Mouse (Mus musculus) forebrain, embryonic 14.5 days (tissue): ENCODE measurements around the gene Tiam1. TPM values are rescaled to one million over a fixed set of nuclear protein-coding genes. Genes with fewer than 3 reads are reported as not detected.

Experiments
- ATAC-seq: fragments of 200-750 bp; cut with Nextera tagmentation; 2 replicates; pipeline ENCODE4 v1.8.0; 2017; ENCODE audit warnings: mild to moderate bottlenecking, moderate library complexity
- DNase-seq: peaks from one replicate; pipeline ENCODE4 v3.0.0-alpha.2; 2015; ENCODE audit warnings: low spot score
- H3K27ac ChIP-seq: fragments of 300-500 bp; sonication (generic); 2 replicates; pipeline ENCODE4 v1.5.1; 2014; ENCODE audit warnings: low read depth, mild to moderate bottlenecking, control low read depth, low read length, moderate library complexity
- H3K27me3 ChIP-seq: fragments of 300-500 bp; sonication (generic); replicated peaks from 2 replicates; pipeline ENCODE4 v1.6.1; 2014; ENCODE audit warnings: low read length, control low read depth, mixed read lengths; ENCODE audit not compliant: control insufficient read depth, insufficient read depth
- H3K36me3 ChIP-seq: fragments of 300-500 bp; sonication (generic); 2 replicates; pipeline ENCODE4 v1.6.1; 2014; ENCODE audit warnings: low read length, control low read depth; ENCODE audit not compliant: control insufficient read depth, insufficient read depth
- H3K4me1 ChIP-seq: fragments of 300-500 bp; sonication (generic); 2 replicates; pipeline ENCODE4 v1.6.1; 2014; ENCODE audit warnings: antibody characterized with exemption, low read length, control low read depth; ENCODE audit not compliant: control insufficient read depth, insufficient read depth
- H3K4me2 ChIP-seq: fragments of 300-500 bp; sonication (generic); 2 replicates; pipeline ENCODE4 v1.6.1; 2014; ENCODE audit warnings: mild to moderate bottlenecking, control low read depth, low read length
- H3K4me3 ChIP-seq: fragments of 300-500 bp; sonication (generic); 2 replicates; pipeline ENCODE4 v1.5.1; 2014; ENCODE audit warnings: low read depth, low read length, control low read depth
- H3K9ac ChIP-seq: fragments of 300-500 bp; sonication (generic); 2 replicates; pipeline ENCODE4 v1.6.1; 2014; ENCODE audit warnings: mild to moderate bottlenecking, low read length, control low read depth, moderate library complexity
- H3K9me3 ChIP-seq: fragments of 300-500 bp; sonication (generic); replicated peaks from 2 replicates; pipeline ENCODE4 v1.6.1; 2016; ENCODE audit warnings: low read length, control low read depth, mixed read lengths; ENCODE audit not compliant: control insufficient read depth
- WGBS: fragments of 180-500 bp; shearing (Covaris S2); extraction: QIAGEN DNeasy Blood & Tissue Kit; methylation state at CpG from one replicate; pipeline ENCODE4 v1.1.7; 2014; 5-methylcytosine and 5-hydroxymethylcytosine counted together
- polyA plus RNA-seq: library from polyadenylated mRNA; unstranded; fragments of >200 nt; fragmentation: Nextera tagmentation; extraction: Ambion mirVana; gene quantifications from 2 replicates; pipeline ENCODE4 v1.2.1, GENCODE M21; 2014

The Tiam1 gene
- polyA plus RNA-seq, 1 experiment from 2014 or later: 22.4 TPM

GRCm38 (mm10) chr16:90178404-90178803 lies 34.8 kb upstream of the Tiam1 start:
- DNase-seq: no peak
- Histone ChIP-seq H3K4me3 (no peak overlapping the region), H3K9me3 (no peaks in the 10 kb centered on the region), H3K36me3 (no peaks in the 10 kb centered on the region), H3K4me2 (no peak overlapping the region), H3K27ac (no peak overlapping the region), H3K9ac (no peak overlapping the region), H3K4me1 (0 out of 2 replicates have a peak, but pooled peaks cover 3% of the 10 kb centered on the region), H3K27me3 (0 out of 2 replicates have a peak, but pooled peaks cover 3% of the 10 kb centered on the region)
- ATAC-seq: no peak
- 93% methylated on average over 3 of the region's 3 CpGs for WGBS

- DNase-seq: no peak
- H3K9ac ChIP-seq: no peak overlapping the region
- ATAC-seq: no peak
- H3K4me2 ChIP-seq: no peak overlapping the region
- H3K4me1 ChIP-seq: 0 out of 2 replicates have a peak, but pooled peaks cover 3% of the 10 kb centered on the region
- H3K27ac ChIP-seq: no peak overlapping the region
- no peak overlapping the region for H3K4me3 ChIP-seq
- WGBS: 78% methylated on average over 8 of the region's 8 CpGs
- H3K36me3 ChIP-seq: no peaks in the 10 kb centered on the region
- H3K9me3 ChIP-seq: no peaks in the 10 kb centered on the region
- H3K27me3 ChIP-seq: 0 out of 2 replicates have a peak, but pooled peaks cover 3% of the 10 kb centered on the region
These were observed 33.9 kb upstream of the Tiam1 start for GRCm38 (mm10) chr16:90177425-90177824.

GRCm38 (mm10) chr16:90176472-90176871 lies 32.9 kb upstream of the Tiam1 start:
- Histone ChIP-seq H3K27me3 (0 out of 2 replicates have a peak, but pooled peaks cover 2% of the 10 kb centered on the region), H3K27ac (no peak overlapping the region), H3K4me1 (peaks cover 4% of the 10 kb centered on the region; the same call in 1 of the 2 replicates), H3K9ac (no peak overlapping the region), H3K36me3 (no peaks in the 10 kb centered on the region), H3K4me3 (no peak overlapping the region), H3K4me2 (no peak overlapping the region), H3K9me3 (no peaks in the 10 kb centered on the region)
- 19% methylated on average over 10 of the region's 10 CpGs for WGBS
- DNase-seq (peak; percentile 78), ATAC-seq (peak; percentile 84)

GRCm38 (mm10) chr16:90171416-90171815 lies 27.8 kb upstream of the Tiam1 start:
- Histone ChIP-seq H3K36me3 (no peaks in the 10 kb centered on the region), H3K27me3 (no peaks in the 10 kb centered on the region), H3K4me1 (peaks cover 4% of the 10 kb centered on the region; the same call in 1 of the 2 replicates), H3K27ac (no peak overlapping the region), H3K9ac (no peak overlapping the region), H3K9me3 (no peaks in the 10 kb centered on the region), H3K4me2 (no peak overlapping the region), H3K4me3 (no peak overlapping the region)
- WGBS: 14% methylated on average over 8 of the region's 8 CpGs
- DNase-seq (peak; percentile 43), ATAC-seq (peak; percentile 49)

GRCm38 (mm10) chr16:90170676-90171075 lies 27.1 kb upstream of the Tiam1 start:
- Histone ChIP-seq H3K27me3 (no peaks in the 10 kb centered on the region), H3K27ac (no peak overlapping the region), H3K9me3 (no peaks in the 10 kb centered on the region), H3K4me2 (no peak overlapping the region), H3K36me3 (no peaks in the 10 kb centered on the region), H3K4me3 (no peak overlapping the region), H3K4me1 (peaks cover 4% of the 10 kb centered on the region; the same call in 1 of the 2 replicates), H3K9ac (no peak overlapping the region)
- 100% methylated on average over 1 of the region's 1 CpGs for WGBS
- DNase-seq (no peak), ATAC-seq (no peak)

GRCm38 (mm10) chr16:90169863-90170630 lies 26.5 kb upstream of the Tiam1 start:
- H3K36me3 ChIP-seq: no peaks in the 10 kb centered on the region
- H3K4me1 ChIP-seq: peaks cover 4% of the 10 kb centered on the region; the same call in 1 of the 2 replicates
- H3K9me3 ChIP-seq: no peaks in the 10 kb centered on the region
- H3K4me2 ChIP-seq: no peak overlapping the region
- 57% methylated on average over 13 of the region's 13 CpGs for WGBS
- H3K9ac ChIP-seq: no peak overlapping the region
- ATAC-seq: no peak
- H3K27me3 ChIP-seq: no peaks in the 10 kb centered on the region
- no peak overlapping the region for H3K27ac ChIP-seq
- no peak overlapping the region for H3K4me3 ChIP-seq
- no peak for DNase-seq

- WGBS: 28% methylated on average over 10 of the region's 10 CpGs
- H3K4me2 ChIP-seq: no peak overlapping the region
- no peak overlapping the region for H3K4me3 ChIP-seq
- H3K4me1 ChIP-seq: peaks cover 4% of the 10 kb centered on the region; the same call in 1 of the 2 replicates
- no peak overlapping the region for H3K9ac ChIP-seq
- H3K27me3 ChIP-seq: no peaks in the 10 kb centered on the region
- no peaks in the 10 kb centered on the region for H3K36me3 ChIP-seq
- no peaks in the 10 kb centered on the region for H3K9me3 ChIP-seq
- DNase-seq (peak; percentile 88), ATAC-seq (0 out of 2 replicates have a peak, but pooled peaks have one; percentile 50)
- no peak overlapping the region for H3K27ac ChIP-seq
These were observed 24.1 kb upstream of the Tiam1 start for GRCm38 (mm10) chr16:90167646-90168045.

GRCm38 (mm10) chr16:90165435-90165834 lies 21.9 kb upstream of the Tiam1 start:
- Histone ChIP-seq H3K36me3 (no peaks in the 10 kb centered on the region), H3K27me3 (no peaks in the 10 kb centered on the region), H3K9me3 (no peaks in the 10 kb centered on the region), H3K4me3 (no peak overlapping the region), H3K27ac (no peak overlapping the region), H3K4me1 (no peaks in the 10 kb centered on the region), H3K4me2 (no peak overlapping the region), H3K9ac (no peak overlapping the region)
- ATAC-seq (no peak), DNase-seq (no peak)
- 46% methylated on average over 2 of the region's 2 CpGs for WGBS

GRCm38 (mm10) chr16:90164942-90165341 lies 21.4 kb upstream of the Tiam1 start:
- H3K9ac ChIP-seq: no peak overlapping the region
- no peaks in the 10 kb centered on the region for H3K4me1 ChIP-seq
- H3K4me3 ChIP-seq: no peak overlapping the region
- H3K27ac ChIP-seq: no peak overlapping the region
- DNase-seq (no peak), ATAC-seq (no peak)
- no peaks in the 10 kb centered on the region for H3K36me3 ChIP-seq
- 91% methylated on average over 11 of the region's 11 CpGs for WGBS
- H3K4me2 ChIP-seq: no peak overlapping the region
- no peaks in the 10 kb centered on the region for H3K27me3 ChIP-seq
- no peaks in the 10 kb centered on the region for H3K9me3 ChIP-seq
